Mouse (Mus musculus) G1E (cell line): ENCODE results near the gene Enpp1.
A peak's percentile ranks its signal among the peaks of the same experiment; 100 is the strongest.

ENCODE experiments used
- CTCF ChIP-seq: IDR thresholded peaks from 2 replicates; pipeline ENCODE4 v1.5.1; 2012; ENCODE audit warnings: low read depth, low read length, inconsistent platforms, mixed read lengths
- GATA1 ChIP-seq: IDR thresholded peaks from 2 replicates; pipeline ENCODE4 v1.6.1; 2012; ENCODE audit warnings: borderline replicate concordance, low read length, inconsistent platforms, mixed read lengths
- GATA2 ChIP-seq: IDR thresholded peaks from 2 replicates; pipeline ENCODE4 v1.6.1; 2012; ENCODE audit warnings: low read depth, low read length, inconsistent platforms, borderline replicate concordance
- POLR2AphosphoS5 ChIP-seq: IDR thresholded peaks from 2 replicates; pipeline ENCODE4 v1.6.1; 2012; ENCODE audit warnings: low read depth, low read length, inconsistent platforms; ENCODE audit not compliant: insufficient replicate concordance
- TAL1 ChIP-seq: conservative IDR thresholded peaks from 2 replicates; pipeline ENCODE4 v1.6.1; 2012; ENCODE audit warnings: low read depth, low read length, inconsistent platforms, mixed read lengths

GRCm38 (mm10) chr10:24630469-24631081, 81.4 kb downstream of the Enpp1 start:
- TF ChIP-seq CTCF (0 out of 2 replicates have a peak, but pooled peaks have one; percentile 44), GATA1 (no peak), GATA2 (no peak), POLR2AphosphoS5 (no peak), TAL1 (no peak)
